Mouse (Mus musculus): Measurements from ENCODE around the gene Tbc1d10c.

DNA sequence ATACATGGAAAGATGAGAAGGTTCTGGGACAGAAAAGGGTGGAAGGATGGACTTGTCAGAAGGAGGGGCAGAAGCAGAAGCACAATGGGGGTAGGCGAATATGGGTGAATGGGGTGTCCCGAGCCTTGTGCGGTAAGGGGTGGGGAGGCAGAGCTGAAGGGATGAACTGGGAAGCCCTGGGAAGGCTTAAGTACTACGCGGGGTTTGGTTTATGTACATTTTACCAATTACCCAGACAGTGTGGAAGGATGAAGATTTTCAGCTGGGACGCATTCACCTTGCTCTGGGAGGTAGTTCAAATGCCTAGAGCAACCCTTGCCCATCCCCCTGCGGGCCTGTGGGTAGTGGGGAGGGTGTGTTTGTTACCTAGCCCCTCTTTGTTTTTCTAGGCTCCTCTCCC lies 11.1 kb upstream of the Tbc1d10c start:
- TF ChIP-seq POLR2A (IDR thresholded peaks at IDR 0.05; ENCODE audit: low read depth, low read length) (no peak), CTCF (IDR thresholded peaks at IDR 0.05; ENCODE audit: extremely low read depth, insufficient read depth, insufficient read length, insufficient replicate concordance) (no peak)
